Mouse (Mus musculus) kidney, postnatal 14 days (tissue): ENCODE data around the gene Abcc10.

Experiments used
- DNase-seq: peaks from one replicate; pipeline ENCODE4 v3.0.0; 2022; ENCODE audit warnings: mixed read lengths

Gene Abcc10

GRCm38 (mm10) chr17:46327906-46328534, at the start of gene Abcc10:
TSS of gene Abcc10 (minus strand) at chr17:46328352.
- peak; percentile 96 for DNase-seq

DNA sequence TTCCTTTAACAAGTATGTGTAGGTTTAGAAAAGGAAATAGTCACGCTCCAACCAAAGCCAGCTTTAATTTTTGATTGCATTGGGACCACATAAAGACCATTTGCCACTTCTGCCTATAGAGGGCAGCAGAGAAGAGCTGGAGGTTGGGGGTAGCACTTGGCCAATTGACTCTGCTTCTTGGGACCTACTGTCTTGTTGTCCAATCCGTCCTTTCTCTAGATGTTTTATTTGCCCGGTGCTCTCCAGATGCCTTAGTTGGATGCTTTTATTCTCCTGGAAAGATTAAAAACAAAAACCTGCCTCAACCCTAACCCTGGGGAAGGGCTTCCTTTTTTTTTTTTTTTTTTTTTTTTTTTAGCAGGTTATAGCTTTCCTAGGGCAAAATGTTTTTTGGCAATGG, 43.6 kb upstream of the Abcc10 start:
- DNase-seq, result peak; percentile 26

DNA sequence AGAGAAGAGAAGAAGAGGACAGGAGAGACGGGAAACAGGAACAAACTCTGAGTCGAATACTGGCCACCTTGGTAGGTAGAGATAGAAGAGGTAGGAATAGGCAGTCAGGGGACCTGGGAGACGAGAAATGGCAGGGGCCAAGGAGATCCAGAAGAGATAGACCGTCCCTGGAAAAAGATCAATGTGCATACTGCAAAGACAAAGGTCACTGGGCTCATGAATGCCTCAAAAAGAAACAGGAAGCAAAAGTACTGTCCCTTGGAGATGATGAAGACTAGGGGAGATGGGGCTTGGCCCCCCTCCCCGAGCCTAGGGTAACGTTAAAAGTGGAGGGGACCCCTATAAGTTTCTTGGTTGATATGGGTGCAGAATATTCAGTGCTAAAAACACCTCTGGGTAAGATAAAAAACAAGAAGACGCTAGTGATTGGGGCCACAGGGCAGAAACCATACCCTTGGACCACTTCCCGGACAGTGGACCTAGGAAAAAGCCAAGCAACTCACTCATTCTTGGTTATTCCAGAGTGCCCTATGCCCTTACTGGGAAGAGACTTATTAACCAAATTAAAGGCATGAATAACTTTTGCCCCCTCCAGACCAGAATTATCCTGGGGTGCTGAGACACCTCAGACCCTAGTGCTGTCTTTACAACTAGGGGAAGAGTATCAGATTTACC, 23.0 kb upstream of the Abcc10 start:
- no peak for DNase-seq

- no peak for DNase-seq
Measured at GRCm38 (mm10) chr17:46341208-46341607, 13.1 kb upstream of the Abcc10 start.

GRCm38 (mm10) chr17:46336475-46336874, 8.3 kb upstream of the Abcc10 start:
- no peak for DNase-seq

GRCm38 (mm10) chr17:46328723-46329122, 571 bp upstream of the Abcc10 start:
- DNase-seq, result no peak

GRCm38 (mm10) chr17:46327413-46327905, 693 bp downstream of the Abcc10 start:
- DNase-seq, result no peak

- DNase-seq, result no peak
Measured at GRCm38 (mm10) chr17:46322046-46322823, 5.9 kb downstream of the Abcc10 start.

DNA sequence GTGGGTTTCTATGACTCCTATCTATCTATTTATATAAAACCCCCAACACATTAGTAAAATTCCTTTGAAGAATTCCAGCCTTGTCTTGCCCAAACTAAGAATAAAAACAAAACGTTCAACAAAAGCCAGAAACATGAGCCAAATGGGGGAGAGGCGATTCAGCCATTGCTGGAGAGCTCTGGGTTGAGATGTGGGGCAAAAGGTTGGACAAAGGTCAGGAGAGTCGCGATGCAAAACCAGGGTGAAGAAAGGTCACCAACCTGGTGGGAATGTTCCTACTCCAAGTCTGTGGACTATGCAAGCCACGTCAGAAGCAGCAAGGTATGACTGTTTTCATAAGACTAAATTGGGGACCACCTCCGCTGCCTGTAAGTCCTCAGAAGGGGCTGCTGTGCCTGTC, 7.7 kb downstream of the Abcc10 start:
- no peak for DNase-seq

DNA sequence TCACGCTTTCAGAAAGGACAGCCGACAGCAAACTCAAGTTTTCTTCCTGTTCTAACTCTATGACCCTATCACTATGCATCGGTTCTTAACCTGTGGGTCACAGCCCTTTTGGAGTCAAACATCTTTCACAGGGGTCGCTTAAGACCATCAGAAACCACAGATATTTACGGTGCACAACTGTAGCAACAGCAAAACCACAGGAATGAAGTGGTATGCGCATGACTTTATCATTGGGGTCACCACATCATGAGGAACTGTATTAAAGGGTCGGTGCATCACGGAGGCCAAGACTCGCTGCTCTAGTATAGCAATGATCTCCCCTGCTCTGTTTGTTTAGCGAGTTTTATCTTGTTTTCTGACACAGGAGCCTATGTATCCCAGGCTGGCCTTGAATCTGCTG, 12.3 kb downstream of the Abcc10 start:
- DNase-seq, result no peak

GRCm38 (mm10) chr17:46313135-46313715, 14.9 kb downstream of the Abcc10 start:
- DNase-seq, result no peak

GRCm38 (mm10) chr17:46310515-46310914, 17.6 kb downstream of the Abcc10 start:
- no peak for DNase-seq

DNA sequence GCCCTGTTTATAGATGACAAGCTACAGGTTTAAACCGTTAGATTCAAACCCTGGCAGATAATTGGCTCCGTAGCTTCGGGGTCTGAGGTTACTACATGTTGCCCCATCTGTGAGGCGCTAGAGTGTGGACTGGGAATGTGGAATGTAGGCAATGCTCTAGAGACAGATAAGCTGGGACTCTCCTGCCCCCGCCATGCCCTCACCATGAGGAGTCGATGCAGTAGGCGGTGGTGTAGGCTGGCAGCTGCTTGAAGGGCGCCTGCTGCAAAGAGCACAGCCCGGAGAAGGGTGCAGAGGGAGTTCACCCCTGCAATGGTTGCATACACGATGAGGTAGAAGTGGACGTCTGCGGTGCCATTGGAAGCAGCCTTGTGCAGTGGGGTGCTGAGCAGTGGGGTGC, 18.3 kb downstream of the Abcc10 start:
- DNase-seq, result no peak

- no peak for DNase-seq
Measured at GRCm38 (mm10) chr17:46306956-46307355, 21.2 kb downstream of the Abcc10 start.

DNA sequence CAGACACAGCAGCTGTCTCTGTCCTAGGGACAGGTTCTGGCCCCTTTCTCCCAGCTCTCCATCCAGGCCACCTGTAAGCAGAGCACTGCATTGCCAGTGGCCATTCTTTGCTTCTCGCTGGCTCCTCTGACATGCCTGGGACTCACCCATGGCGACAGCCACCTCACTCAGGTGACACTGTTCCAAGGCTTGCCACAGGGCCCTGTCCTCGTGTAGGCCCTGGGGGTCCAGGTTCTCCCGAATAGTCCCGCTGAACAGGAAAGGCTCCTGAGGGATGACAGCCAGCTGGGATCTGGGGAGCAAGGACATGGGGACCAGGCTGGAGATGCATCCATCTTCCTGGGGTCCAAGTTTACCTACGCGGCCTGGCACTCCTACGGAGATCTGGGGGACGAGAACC, 24.0 kb downstream of the Abcc10 start:
- no peak for DNase-seq

- DNase-seq, result no peak
Measured at GRCm38 (mm10) chr17:46301892-46302291, 26.3 kb downstream of the Abcc10 start.

GRCm38 (mm10) chr17:46298220-46298913, 29.8 kb downstream of the Abcc10 start:
- DNase-seq, result peak; percentile 86

- no peak for DNase-seq
Measured at GRCm38 (mm10) chr17:46297364-46298219, 30.6 kb downstream of the Abcc10 start, which contains the start of gene Dlk2. TSS of gene Dlk2 (plus strand) at chr17:46297421.

- DNase-seq, result no peak
Measured at GRCm38 (mm10) chr17:46297028-46297363, 31.2 kb downstream of the Abcc10 start.

DNA sequence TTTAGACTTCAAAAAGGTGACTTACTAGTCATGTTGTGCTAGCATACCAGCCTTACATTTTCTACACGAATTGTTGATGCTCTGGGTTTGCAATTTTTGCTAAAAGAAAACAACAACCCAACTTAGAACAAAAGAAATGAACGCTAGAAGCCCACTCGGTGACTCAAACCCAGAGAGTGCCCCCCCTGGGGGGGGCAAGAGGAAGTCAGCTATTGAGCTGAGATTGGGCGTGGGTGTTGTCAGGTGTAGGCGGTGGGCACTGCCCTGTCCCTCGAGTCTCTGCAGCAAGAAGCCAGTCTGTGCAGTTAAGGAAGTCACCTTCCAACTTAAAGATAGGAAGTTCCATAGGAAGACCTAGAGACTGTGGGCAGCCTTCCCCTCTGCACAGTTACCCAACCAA, 31.6 kb downstream of the Abcc10 start:
- no peak for DNase-seq

DNA sequence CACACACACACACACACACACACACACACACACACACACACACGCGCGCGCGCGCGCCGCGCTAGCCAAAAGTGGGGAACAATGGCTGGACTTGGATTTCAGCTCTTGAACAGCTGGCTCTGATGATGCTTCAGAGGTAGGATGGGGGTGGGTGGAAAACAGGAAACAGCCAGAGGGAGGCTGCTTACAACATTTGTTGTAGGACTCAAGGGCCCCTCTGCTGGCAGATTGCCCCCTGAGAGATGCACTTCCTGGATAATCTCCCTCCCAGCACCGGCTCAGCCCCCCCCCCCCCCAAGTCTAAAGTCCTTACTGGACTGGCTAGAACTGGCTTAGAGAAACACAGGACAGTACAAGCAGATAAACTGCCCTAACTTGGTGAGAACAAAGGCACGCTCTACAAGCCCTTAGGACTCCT, 40.5 kb downstream of the Abcc10 start:
- DNase-seq, result peak; percentile 88

DNA sequence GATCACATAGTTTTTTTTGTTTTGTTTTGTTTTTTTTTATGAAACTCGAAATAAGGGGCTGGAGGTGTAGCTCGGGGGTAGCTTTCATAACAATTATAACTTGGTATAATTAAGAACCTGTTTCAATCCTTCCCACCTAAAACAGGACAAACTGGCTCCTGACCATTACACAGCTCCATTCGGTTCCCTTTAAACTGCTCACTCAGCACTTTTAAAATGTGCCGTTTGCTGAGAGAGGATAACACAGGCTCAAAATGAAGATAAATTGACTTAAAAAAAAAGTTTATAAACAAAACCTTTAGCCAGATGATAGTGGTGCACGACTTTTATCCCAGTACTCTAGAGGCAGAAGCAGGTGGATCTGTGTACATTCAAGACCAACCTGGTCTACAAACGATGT, 42.7 kb downstream of the Abcc10 start:
- no peak for DNase-seq
